Mouse (Mus musculus) B cell, adult 2 months (primary cell): ENCODE data around the gene Lefty2.
"Not testable (repeated sequence)": the region's sequence is repeated elsewhere in the genome, so short reads cannot be mapped to it uniquely, and the experiment has no call there.

Source experiments
- DNase-seq, 2 experiments: peaks; one replicate each; pipeline ENCODE4 v3.0.0; 2022

Lefty2 gene

DNA sequence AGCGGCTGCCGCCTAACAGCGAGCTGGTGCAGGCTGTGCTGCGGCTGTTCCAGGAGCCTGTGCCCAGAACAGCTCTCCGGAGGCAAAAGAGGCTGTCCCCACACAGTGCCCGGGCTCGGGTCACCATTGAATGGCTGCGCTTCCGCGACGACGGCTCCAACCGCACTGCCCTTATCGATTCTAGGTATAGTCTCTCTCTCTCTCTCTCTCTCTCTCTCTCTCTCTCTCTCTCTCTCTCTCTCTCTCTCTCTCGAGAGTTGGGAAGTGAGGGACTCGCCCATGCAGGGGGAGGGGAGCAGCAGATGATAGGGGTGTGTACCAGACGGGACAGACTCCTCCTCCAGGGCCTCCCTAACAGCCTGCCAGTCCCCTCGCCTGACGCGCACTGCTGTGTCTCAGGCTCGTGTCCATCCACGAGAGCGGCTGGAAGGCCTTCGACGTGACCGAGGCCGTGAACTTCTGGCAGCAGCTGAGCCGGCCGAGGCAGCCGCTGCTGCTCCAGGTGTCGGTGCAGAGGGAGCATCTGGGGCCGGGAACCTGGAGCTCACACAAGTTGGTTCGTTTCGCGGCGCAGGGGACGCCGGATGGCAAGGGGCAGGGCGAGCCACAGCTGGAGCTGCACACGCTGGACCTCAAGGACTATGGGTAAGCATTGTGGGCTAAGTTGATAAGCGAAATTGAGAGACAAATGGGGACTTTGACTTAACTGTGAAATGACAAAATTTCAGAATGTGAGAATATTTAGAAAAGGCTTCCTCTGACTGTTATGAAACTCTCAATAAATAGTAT is 43.9 kb downstream of the Lefty2 start:
- peak in 1 of 2 experiments; percentile 5 for DNase-seq

DNA sequence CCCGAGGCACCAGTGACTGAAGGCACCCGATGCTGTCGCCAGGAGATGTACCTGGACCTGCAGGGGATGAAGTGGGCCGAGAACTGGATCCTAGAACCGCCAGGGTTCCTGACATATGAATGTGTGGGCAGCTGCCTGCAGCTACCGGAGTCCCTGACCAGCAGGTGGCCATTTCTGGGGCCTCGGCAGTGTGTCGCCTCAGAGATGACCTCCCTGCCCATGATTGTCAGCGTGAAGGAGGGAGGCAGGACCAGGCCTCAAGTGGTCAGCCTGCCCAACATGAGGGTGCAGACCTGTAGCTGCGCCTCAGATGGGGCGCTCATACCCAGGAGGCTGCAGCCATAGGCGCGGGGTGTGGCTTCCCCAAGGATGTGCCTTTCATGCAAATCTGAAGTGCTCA is 44.7 kb downstream of the Lefty2 start:
- DNase-seq = not testable (repeated sequence)

DNA sequence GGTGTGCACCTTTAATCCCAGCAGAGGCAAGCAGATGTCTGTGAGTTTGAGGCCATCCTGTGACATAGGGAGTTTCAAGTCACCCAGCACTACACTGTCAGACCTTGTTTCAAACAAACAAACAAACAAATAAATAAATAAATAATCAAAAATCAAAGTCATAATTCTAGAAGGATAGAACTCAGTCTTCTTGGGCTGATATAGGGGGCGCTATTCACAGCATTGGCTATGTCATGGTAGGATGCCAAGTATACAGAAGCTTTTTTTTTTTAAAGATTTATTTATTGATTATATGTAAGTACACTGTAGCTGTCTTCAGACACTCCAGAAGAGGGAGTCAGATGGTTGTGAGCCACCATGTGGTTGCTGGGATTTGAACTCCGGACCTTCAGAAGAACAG is 45.9 kb downstream of the Lefty2 start:
- DNase-seq = not testable (repeated sequence)

DNA sequence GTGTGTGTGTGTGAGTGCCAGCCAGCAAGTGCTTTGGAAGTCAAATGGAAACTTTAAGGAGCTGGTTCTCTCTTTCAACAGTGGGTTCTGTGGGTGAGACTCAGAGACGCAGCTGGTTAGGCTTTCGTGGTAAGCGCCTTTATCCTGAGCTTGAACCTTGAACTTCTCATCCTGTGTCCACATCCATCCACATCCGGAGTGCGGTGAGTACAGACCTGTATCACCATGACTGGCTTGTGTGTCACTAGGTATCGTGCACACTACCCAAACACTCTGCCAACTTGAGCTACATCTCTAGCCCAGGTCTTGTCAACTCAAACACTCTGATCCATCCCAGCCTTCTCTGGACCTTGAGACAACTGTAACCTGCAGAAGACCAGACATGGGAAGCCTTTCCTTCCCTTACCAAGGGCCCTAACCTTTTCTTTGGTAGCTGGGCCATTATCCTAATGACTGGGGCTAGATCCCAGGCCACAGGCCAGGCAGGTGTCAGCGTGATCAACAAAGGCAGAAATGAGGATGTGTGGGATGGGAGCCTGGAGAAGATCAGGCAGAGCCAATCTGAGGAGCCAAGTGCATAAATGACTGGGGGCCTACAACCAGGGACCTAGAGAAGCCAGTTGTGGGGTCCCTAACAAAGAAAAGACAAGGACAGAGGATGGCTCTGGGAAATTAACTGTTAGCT is 48.0 kb downstream of the Lefty2 start:
- DNase-seq = no peak

DNA sequence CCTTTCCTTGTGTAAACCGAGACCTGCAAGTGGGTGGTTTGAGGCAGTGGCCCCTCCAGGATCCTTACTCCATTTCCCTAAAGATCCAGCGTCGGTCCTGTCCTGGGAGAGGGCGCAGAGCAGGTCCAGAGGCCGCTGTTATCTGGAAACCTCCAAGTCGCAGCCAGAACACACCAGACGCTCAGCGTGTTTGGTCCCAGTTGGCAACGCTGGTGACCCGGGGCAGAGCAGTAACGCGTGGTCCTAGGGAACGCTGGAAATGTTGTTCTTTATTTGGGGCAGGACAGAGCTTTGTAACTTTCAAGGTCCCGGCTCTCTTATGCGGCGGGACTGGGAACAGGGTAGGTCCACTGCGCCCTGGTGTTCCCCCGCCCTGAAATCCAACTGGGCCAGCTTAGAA is 48.8 kb downstream of the Lefty2 start:
- DNase-seq = no peak

DNA sequence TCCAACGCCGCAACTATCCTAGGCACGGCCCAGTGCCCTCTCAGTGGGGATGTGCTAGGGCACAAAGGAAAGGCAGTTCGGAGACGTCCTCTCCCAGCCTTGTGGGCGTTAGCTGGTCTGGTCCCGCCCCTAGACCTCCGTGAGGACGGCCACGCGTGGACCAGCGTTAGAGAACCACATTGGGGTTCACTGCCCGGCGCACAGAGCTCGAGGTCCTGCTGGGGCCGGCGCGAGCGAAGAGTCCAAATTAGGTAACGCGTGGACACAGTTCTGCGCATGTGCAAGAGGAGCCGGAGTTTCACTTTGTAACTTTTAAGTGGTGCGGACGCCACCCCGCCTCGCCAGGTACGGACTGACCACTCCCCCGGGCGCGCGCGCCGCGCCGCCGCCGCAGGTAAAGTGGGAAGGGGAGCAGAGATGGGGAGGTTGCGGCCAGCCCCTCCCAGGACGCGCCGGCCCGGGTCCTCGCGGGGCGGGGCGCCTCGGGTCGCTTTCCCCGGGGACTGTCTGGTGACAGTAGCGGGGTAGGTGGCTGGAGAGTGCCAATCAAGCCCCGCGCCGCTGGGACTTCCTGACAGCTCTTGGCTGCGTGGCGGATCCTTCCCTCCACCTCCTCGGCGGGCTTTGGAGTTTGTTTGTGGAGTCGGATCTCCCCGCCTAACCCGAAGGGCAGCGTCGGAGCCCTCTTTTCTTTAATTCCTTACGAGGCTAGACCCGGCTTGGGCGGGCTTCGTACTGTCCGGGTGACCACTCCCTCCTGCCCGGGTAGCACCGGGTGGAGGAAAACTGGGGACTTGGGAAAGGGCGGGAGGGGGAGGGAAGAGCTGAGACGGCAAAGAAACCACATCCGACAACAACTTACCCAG is 49.5 kb downstream of the Lefty2 start, which contains the start of gene Tmem63a:
Gene Tmem63a (plus strand): TSS at position 179 of the 866 bp plus-strand sequence.
- DNase-seq = peak; percentile 75 to 79

DNA sequence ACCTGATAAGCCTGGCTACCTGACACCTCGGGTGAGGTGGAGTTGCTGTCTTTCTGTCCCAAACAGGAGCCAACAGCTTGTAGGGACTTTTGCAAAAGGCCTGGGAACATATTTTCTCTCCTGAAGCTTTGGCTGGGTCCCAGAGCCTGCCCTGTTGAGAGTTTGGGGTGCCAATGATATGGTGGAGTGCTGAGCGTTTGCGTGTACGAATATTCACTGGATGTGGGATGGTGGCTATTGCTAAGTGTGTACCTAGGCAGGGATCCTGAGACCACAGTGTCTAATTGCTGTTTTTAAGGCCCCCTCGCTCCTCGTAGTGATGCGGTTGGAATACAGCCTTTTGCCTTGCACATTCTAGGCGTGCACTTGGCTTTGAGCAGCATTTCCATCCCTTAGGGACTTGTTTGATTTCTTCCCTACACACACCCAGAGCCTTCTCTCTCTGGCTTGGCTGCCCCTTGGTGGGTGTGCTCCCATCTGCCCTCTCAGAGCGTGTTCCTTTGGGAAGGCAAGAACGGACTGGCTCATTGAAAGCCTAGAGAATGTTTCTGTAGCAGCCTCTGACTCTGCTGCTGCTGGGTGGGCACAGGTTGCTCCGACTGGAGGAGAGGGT is 50.2 kb downstream of the Lefty2 start:
- DNase-seq = peak in 1 of 2 experiments; percentile 7

DNA sequence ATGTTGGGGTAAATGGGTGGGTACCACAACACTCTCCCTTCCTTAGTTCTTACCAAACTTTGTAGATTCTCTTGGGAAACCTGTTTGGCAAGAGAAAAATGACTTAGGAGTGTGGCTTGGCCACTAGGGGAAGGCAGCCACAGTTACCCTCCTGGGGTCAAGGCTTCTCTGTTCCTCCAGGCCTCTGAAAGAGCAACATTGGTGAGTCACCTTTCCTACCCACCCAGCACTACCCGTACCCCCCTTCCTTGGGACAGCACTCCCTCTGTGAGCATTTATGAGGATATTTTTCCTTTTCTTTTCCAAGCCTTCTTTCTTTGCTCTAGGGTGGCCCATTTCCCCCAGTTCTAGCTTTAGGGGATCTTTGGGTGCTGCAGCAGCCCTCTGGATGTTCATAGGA is 51.0 kb downstream of the Lefty2 start:
- peak in 1 of 2 experiments; percentile 9 for DNase-seq

DNA sequence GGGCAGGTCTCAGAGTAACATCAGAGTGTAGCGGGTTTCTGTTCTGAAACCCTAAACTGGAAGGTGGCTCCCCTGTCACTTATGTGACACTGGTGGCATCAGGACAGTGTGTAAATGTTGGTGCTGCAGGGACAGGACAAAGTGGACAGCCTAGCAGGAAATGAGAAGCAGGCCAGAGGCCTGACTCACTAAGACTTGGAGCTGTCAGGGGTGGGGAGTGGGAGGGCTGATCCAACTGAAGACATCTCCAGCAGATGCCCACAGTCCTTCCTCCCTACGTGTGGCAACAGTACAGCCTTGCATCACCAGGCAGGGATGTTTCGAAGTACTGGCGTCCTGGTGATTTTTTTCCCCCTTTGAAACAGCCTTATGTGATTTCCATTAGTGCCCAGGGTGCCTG is 51.6 kb downstream of the Lefty2 start:
- no peak for DNase-seq

DNA sequence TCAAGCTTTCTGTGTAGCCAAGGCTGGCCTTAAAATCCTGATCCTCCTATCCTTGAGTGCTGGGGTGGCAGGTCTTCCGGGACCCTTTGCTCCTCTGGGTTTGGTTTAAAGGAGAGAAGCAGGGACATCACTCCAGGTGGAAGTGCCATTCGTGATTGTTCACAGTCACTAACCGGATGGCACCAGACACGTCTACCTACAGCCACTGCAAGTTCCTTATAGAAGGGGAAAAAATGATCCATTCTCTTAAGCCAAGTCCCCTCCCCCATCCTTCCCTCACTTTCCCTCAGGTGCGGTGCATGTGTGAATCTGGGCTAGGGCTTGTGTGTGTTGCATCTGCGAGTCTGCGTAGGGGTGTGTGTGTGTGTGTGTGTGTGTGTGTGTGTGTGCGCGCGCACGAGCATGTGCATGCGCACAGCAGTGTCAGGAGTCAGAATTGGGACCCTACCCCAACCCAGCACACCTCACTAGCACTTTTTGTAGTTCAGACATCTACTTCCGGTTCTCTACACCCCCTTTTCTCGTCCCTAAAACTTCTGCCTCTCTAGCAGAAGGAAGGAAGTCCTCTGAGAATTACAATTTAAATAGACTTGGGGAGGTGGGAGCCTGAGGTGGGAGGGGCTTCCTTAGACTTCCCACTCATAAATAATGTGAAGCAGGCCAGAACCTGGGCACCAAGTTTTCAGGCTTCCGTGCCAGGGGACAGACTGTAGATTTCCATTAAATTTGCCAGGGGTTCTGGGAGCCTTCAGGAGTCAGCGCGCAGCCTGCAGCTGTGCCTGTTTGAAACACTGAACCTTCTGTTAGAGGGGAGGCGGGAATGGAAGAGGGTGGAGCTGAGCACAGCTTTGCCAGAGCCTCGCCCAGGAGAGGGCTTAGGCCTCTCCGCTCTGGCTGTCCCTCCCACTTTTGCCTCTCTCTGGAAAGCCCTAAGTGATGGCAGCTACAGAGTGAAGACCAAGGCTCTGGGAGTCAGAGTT is 52.4 kb downstream of the Lefty2 start:
- DNase-seq = no peak

DNA sequence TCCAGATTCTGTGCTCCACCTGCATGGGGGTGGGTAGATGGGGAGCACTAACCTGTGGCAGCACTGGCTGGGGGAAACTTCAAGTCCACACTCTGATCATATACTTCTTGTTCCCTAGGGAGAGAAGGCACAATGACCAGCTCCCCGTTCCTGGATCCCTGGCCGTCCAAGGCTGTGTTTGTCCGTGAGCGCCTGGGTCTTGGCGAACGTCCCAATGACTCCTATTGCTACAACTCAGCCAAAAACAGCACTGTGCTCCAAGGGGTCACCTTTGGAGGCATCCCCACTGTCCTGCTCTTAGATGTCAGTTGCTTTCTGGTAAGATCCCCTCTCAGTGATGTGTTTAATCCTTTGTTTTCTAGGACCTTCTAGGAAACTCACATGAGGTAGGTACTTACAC is 53.5 kb downstream of the Lefty2 start:
- no peak for DNase-seq
